In genomic region chr11:116492507-116492906, GRCm38 (mm10) we compare ENCODE assay signal across 5 mouse cellular contexts. TPM values are rescaled to one million over a fixed set of nuclear protein-coding genes. Genes with fewer than 3 reads are reported as not detected.
"Had no signal": no experiment of that assay in that cellular context is flagged by ENCODE, and none has a peak within 500 bp of the region (broad histone marks: within the 10 kb centered on the region; RNA-seq: fewer than 3 reads in every experiment).

No protein-coding gene starts in this region.

RNA-seq across cellular contexts. Expression of gene Qrich2, which starts 26.5 kb away (rescaled TPM):
- polyA plus RNA-seq: neural tube, embryonic 12.5 days; neural tube, embryonic 13.5 days; neural tube, embryonic 14.5 days; neural tube, embryonic 15.5 days; stomach, embryonic 14.5 days had no signal
